Mouse (Mus musculus): ENCODE results near the gene Oip5. TPM values are rescaled to one million over a fixed set of nuclear protein-coding genes. Genes with fewer than 3 reads are reported as not detected.
"Not testable (repeated sequence)": the region's sequence is repeated elsewhere in the genome, so short reads cannot be mapped to it uniquely, and the experiment has no call there.

Oip5 gene
- polyA plus RNA-seq (2012; rRNA removed) = 3.7 and 7.2 TPM in 2 replicates

- H3K36me3 ChIP-seq (ENCODE audit: control insufficient read depth, insufficient read depth, low read length) = no peaks in the 10 kb centered on the region
- TF ChIP-seq CTCF (IDR thresholded peaks at IDR 0.05; ENCODE audit: extremely low read depth, insufficient read depth, insufficient read length, insufficient replicate concordance) = no peak
- TF ChIP-seq POLR2A (IDR thresholded peaks at IDR 0.05; ENCODE audit: low read depth, low read length) = no peak
- no peaks in the 10 kb centered on the region for H3K27me3 ChIP-seq (ENCODE audit: control insufficient read depth, insufficient read depth, low read length)
- peaks cover 1% of the 10 kb centered on the region; the same call in 1 of the 2 replicates for H3K4me1 ChIP-seq (ENCODE audit: control insufficient read depth, insufficient read depth, insufficient read length)
- peak within 1 kb of the TSS; percentile 81 for H3K4me3 ChIP-seq (ENCODE audit: extremely low read depth, insufficient read depth, insufficient read length)
- H3K27ac ChIP-seq (ENCODE audit: insufficient read depth, low read length) = no peak within 1 kb of the TSS
- DNase-seq (ENCODE audit: low read depth in 1 of 2, low spot score in 2 of 2) = peak; percentile 93 to 96
- under 1% methylated on average over 55 of the region's 55 CpGs for WGBS
Measured at GRCm38 (mm10) chr2:119618199-119618982, at the start of gene Oip5, which contains the start of gene Nusap1. Gene Oip5, minus strand, starts transcription at chr2:119618469. Gene Nusap1, plus strand, starts transcription at chr2:119618298.

GRCm38 (mm10) chr2:119665744-119666143 lies 47.5 kb upstream of the Oip5 start:
- not testable (repeated sequence) for H3K4me1 ChIP-seq (ENCODE audit: control insufficient read depth, insufficient read depth, insufficient read length); H3K36me3 ChIP-seq (ENCODE audit: control insufficient read depth, insufficient read depth, low read length); H3K27ac ChIP-seq (ENCODE audit: insufficient read depth, low read length); H3K4me3 ChIP-seq (ENCODE audit: extremely low read depth, insufficient read depth, insufficient read length); DNase-seq (ENCODE audit: low read depth in 1 of 2, low spot score in 2 of 2); H3K27me3 ChIP-seq (ENCODE audit: control insufficient read depth, insufficient read depth, low read length)
- 78% methylated on average over 20 of the region's 23 CpGs for WGBS

- peak; percentile 52 to 74 for DNase-seq (ENCODE audit: low read depth in 1 of 2, low spot score in 2 of 2)
- Histone ChIP-seq H3K4me1 (ENCODE audit: control insufficient read depth, insufficient read depth, insufficient read length) (no peaks in the 10 kb centered on the region), H3K27ac (ENCODE audit: insufficient read depth, low read length) (peak within 1 kb of the TSS; percentile 69), H3K27me3 (ENCODE audit: control insufficient read depth, insufficient read depth, low read length) (no peaks in the 10 kb centered on the region), H3K4me3 (ENCODE audit: extremely low read depth, insufficient read depth, insufficient read length) (peak within 1 kb of the TSS; percentile 83), H3K36me3 (ENCODE audit: control insufficient read depth, insufficient read depth, low read length) (peaks cover 7% of the 10 kb centered on the region)
- 1% methylated on average over 44 of the region's 44 CpGs for whole genome bisulfite sequencing
- TF ChIP-seq CTCF (IDR thresholded peaks at IDR 0.05; ENCODE audit: extremely low read depth, insufficient read depth, insufficient read length, insufficient replicate concordance) = no peak
- TF ChIP-seq POLR2A (IDR thresholded peaks at IDR 0.05; ENCODE audit: low read depth, low read length) = no peak; the same call in 1 of the 2 replicates
Measured at GRCm38 (mm10) chr2:119662220-119663182, 44.2 kb upstream of the Oip5 start, which contains the start of gene Ndufaf1. Gene Ndufaf1, minus strand, starts transcription at chr2:119662827.

- H3K36me3 ChIP-seq (ENCODE audit: control insufficient read depth, insufficient read depth, low read length) = peaks cover 1% of the 10 kb centered on the region; the same call in 1 of the 2 replicates
- no peak for DNase-seq (ENCODE audit: low read depth in 1 of 2, low spot score in 2 of 2)
- no peak overlapping the region for H3K4me3 ChIP-seq (ENCODE audit: extremely low read depth, insufficient read depth, insufficient read length)
- H3K27ac ChIP-seq (ENCODE audit: insufficient read depth, low read length) = no peak overlapping the region
- H3K27me3 ChIP-seq (ENCODE audit: control insufficient read depth, insufficient read depth, low read length) = no peaks in the 10 kb centered on the region
- TF ChIP-seq POLR2A (IDR thresholded peaks at IDR 0.05; ENCODE audit: low read depth, low read length) (no peak), CTCF (IDR thresholded peaks at IDR 0.05; ENCODE audit: extremely low read depth, insufficient read depth, insufficient read length, insufficient replicate concordance) (no peak)
- 85% methylated on average over 5 of the region's 5 CpGs for WGBS
- H3K4me1 ChIP-seq (ENCODE audit: control insufficient read depth, insufficient read depth, insufficient read length) = no peaks in the 10 kb centered on the region; the same call in none of the 2 replicates
Measured at GRCm38 (mm10) chr2:119644254-119644653, 26.0 kb upstream of the Oip5 start.

DNA sequence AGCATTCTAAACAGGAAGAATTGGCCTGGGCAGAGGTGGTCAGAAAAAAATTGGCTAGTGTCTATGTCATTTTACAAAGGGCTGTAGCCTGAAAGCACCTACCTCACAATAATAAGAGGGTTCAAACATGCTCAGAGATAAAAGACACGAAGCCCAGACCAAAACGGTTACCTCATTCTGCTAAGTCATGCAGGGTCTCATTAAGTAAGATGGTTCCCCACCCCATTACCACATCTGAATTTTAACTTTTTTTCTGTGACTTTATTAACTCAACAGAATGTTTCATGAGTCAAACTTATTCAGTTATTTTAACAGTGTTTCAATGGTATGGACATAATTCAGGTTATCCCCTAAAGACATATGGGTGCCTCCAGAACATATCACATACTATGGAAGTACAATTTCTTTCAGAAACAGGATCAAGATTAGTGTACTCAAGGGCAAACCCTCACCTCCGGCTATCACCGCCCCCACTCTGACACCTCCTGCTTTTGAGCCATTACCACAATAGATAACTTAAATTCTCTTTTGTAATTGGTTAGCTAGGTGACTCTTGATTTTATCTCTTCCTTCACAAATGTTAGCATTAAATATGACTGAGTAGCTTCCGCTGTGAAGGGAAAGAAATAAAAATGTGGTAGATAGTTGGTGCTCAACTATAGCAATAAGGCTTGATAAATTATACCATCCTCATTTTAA lies 23.1 kb upstream of the Oip5 start:
- Histone ChIP-seq H3K27me3 (ENCODE audit: control insufficient read depth, insufficient read depth, low read length) (no peaks in the 10 kb centered on the region), H3K27ac (ENCODE audit: insufficient read depth, low read length) (no peak overlapping the region), H3K36me3 (ENCODE audit: control insufficient read depth, insufficient read depth, low read length) (0 out of 2 replicates have a peak, but pooled peaks cover under 1% of the 10 kb centered on the region), H3K4me1 (ENCODE audit: control insufficient read depth, insufficient read depth, insufficient read length) (peaks cover 3% of the 10 kb centered on the region), H3K4me3 (ENCODE audit: extremely low read depth, insufficient read depth, insufficient read length) (no peak overlapping the region)
- TF ChIP-seq POLR2A (IDR thresholded peaks at IDR 0.05; ENCODE audit: low read depth, low read length) (no peak), CTCF (IDR thresholded peaks at IDR 0.05; ENCODE audit: extremely low read depth, insufficient read depth, insufficient read length, insufficient replicate concordance) (no peak)
- no peak for DNase-seq (ENCODE audit: low read depth in 1 of 2, low spot score in 2 of 2)
- 88% methylated on average over 5 of the region's 5 CpGs for WGBS

DNA sequence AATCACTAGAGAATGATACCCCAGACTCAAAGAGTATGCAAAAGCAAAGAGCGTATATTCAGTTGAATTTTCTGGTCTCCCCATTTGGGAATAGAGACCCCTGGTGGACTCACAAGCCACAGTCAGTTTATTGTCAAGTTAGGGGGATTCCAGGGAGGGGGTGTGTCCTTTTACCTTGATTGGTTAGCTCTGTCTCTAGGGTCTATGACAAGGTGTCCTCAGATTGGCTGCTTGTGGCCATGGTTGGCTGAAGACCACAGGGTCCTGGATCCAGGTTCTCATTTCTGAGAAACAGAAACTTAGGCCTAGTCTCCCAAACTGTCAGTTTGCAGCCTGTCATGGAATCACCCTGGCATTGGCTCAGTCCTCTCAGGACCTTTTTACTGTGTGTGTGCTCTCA lies 18.5 kb upstream of the Oip5 start:
- DNase-seq (ENCODE audit: low read depth in 1 of 2, low spot score in 2 of 2) = peak in 1 of 2 experiments; percentile 56
- Histone ChIP-seq H3K4me1 (ENCODE audit: control insufficient read depth, insufficient read depth, insufficient read length) (peaks cover 3% of the 10 kb centered on the region), H3K36me3 (ENCODE audit: control insufficient read depth, insufficient read depth, low read length) (no peaks in the 10 kb centered on the region), H3K27me3 (ENCODE audit: control insufficient read depth, insufficient read depth, low read length) (no peaks in the 10 kb centered on the region), H3K4me3 (ENCODE audit: extremely low read depth, insufficient read depth, insufficient read length) (no peak overlapping the region), H3K27ac (ENCODE audit: insufficient read depth, low read length) (no peak overlapping the region)
- no peak for TF ChIP-seq POLR2A (IDR thresholded peaks at IDR 0.05; ENCODE audit: low read depth, low read length)
- TF ChIP-seq CTCF (IDR thresholded peaks at IDR 0.05; ENCODE audit: extremely low read depth, insufficient read depth, insufficient read length, insufficient replicate concordance) = no peak
- WGBS = 93% methylated on average over 1 of the region's 1 CpGs
